Mouse (Mus musculus) ES-Bruce4 (cell line): Measurements from ENCODE around the gene Gm973. TPM values are rescaled to one million over a fixed set of nuclear protein-coding genes. Genes with fewer than 3 reads are reported as not detected.

Source experiments
- H3K27ac ChIP-seq: 2 replicates; pipeline ENCODE4 v1.5.1; 2012; ENCODE audit warnings: low read length, inconsistent platforms; ENCODE audit not compliant: insufficient read depth
- H3K27me3 ChIP-seq: 2 replicates; pipeline ENCODE4 v1.6.1; 2012; ENCODE audit warnings: mild to moderate bottlenecking, low read length, inconsistent platforms; ENCODE audit not compliant: control insufficient read depth, poor library complexity, insufficient read depth, severe bottlenecking
- H3K36me3 ChIP-seq: 2 replicates; pipeline ENCODE4 v1.6.1; 2012; ENCODE audit warnings: inconsistent platforms, mild to moderate bottlenecking, low read length, moderate library complexity; ENCODE audit not compliant: control insufficient read depth, poor library complexity, insufficient read depth, severe bottlenecking
- H3K4me1 ChIP-seq: one replicate; pipeline ENCODE4 v1.8.1; 2011; ENCODE audit warnings: low read length; ENCODE audit not compliant: control insufficient read depth, insufficient read depth
- H3K4me3 ChIP-seq: 2 replicates; pipeline ENCODE4 v1.5.1; 2011; ENCODE audit warnings: low read depth, mild to moderate bottlenecking, low read length
- H3K9ac ChIP-seq: 2 replicates; pipeline ENCODE4 v1.6.1; 2012; ENCODE audit warnings: low read depth, mild to moderate bottlenecking, inconsistent platforms; ENCODE audit not compliant: poor library complexity, severe bottlenecking
- H3K9me3 ChIP-seq: replicated peaks from 2 replicates; pipeline ENCODE4 v1.6.1; 2012; ENCODE audit warnings: mild to moderate bottlenecking, low read length, inconsistent platforms; ENCODE audit not compliant: control insufficient read depth, poor library complexity, insufficient read depth, severe bottlenecking
- CTCF ChIP-seq: IDR thresholded peaks from one replicate; pipeline ENCODE4 v1.8.1; 2011; ENCODE audit warnings: low read depth, low read length
- EP300 ChIP-seq: IDR thresholded peaks from 2 replicates; pipeline ENCODE4 v1.6.1; 2011; ENCODE audit warnings: low read depth, low read length; ENCODE audit not compliant: insufficient read depth
- POLR2A ChIP-seq: IDR thresholded peaks from one replicate; pipeline ENCODE4 v1.8.1; 2011; ENCODE audit warnings: low read length; ENCODE audit not compliant: insufficient read depth
- polyA plus RNA-seq: library from polyadenylated mRNA; stranded (reverse); fragments of >200 nt; gene quantifications from 2 replicates; pipeline ENCODE4 v1.2.4, GENCODE M21; 2011; ENCODE audit warnings: low read depth; ENCODE audit not compliant: missing spikeins, insufficient read depth, insufficient read length

The Gm973 gene
- polyA plus RNA-seq, 1 experiment, result 2.4 TPM

GRCm38 (mm10) chr1:59520226-59520837, 4.3 kb downstream of the Gm973 start:
- Histone ChIP-seq H3K9ac (no peak overlapping the region), H3K36me3 (no peaks in the 10 kb centered on the region), H3K4me3 (no peak overlapping the region), H3K4me1 (peaks cover 14% of the 10 kb centered on the region), H3K9me3 (no peaks in the 10 kb centered on the region), H3K27me3 (no peaks in the 10 kb centered on the region), H3K27ac (no peak overlapping the region)
- TF ChIP-seq POLR2A (no peak), EP300 (no peak), CTCF (no peak)

DNA sequence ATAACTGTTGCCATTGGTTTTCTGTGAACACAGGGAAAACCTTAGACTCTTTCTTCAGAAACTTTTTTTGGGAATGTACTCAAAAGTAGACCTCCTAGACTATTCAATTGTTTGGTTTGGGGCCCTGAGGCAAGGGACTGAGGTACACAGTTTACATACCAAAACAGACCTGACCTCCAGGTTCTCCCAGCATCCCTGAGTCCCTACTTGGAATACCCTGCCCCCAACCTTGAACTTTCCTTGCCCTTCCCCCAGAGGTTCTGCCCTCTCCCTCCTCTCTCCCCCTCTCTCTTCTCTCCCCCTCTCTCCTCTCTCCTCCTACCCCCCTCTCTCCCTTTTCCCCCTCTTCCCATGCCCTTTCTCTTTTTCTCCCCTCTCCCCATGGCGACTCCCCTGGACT, 6.4 kb downstream of the Gm973 start:
- TF ChIP-seq EP300 (peak; percentile 85), POLR2A (no peak)
- peaks cover 12% of the 10 kb centered on the region for H3K4me1 ChIP-seq
- H3K4me3 ChIP-seq, result no peak overlapping the region
- no peaks in the 10 kb centered on the region for H3K27me3 ChIP-seq
- H3K9ac ChIP-seq, result no peak overlapping the region
- H3K27ac ChIP-seq, result 0 out of 2 replicates have a peak overlapping the region, but pooled peaks have one; percentile 42
- no peaks in the 10 kb centered on the region for H3K36me3 ChIP-seq
- H3K9me3 ChIP-seq, result no peaks in the 10 kb centered on the region

DNA sequence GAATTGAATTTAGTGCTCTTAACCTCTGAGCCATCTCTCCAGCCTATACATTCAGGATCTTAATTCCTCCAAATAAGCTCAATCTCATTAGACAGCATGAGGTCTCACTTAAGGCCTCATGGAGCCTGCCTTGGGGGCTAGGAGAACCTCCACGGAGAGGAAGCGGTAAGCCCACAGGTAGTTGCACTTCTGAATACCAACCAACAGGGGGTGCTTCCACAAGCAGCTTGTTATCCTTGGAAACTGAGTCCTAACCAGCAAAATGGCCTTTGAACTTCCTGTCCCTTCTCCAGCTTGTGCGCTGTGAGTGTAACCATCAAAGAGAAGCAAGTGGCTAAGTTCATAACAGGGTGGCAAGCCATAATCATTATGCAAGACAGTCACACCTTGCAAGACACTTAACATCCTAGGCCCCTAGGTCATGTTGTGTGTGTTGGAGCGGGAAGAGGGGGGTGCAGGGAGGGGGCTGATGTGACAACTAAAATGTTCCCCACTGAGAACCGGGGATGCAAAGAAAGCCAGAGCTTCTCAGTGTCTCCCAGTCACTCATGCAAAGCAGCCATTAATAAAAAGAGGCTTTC, 7.4 kb downstream of the Gm973 start:
- H3K9me3 ChIP-seq, result no peaks in the 10 kb centered on the region
- peaks cover 12% of the 10 kb centered on the region for H3K4me1 ChIP-seq
- no peak overlapping the region for H3K27ac ChIP-seq

GRCm38 (mm10) chr1:59524071-59524470, 8.0 kb downstream of the Gm973 start:
- H3K27ac ChIP-seq, result no peak overlapping the region

More for the DNA sequence above, 7.4 kb downstream of the Gm973 start:
- Histone ChIP-seq H3K9ac (no peak overlapping the region), H3K4me3 (no peak overlapping the region), H3K27me3 (no peaks in the 10 kb centered on the region), H3K36me3 (no peaks in the 10 kb centered on the region)
- TF ChIP-seq EP300 (no peak), CTCF (peak; percentile 51)

GRCm38 (mm10) chr1:59524759-59525158, 8.7 kb downstream of the Gm973 start:
- no peak overlapping the region for H3K27ac ChIP-seq
- no peak overlapping the region for H3K9ac ChIP-seq
- no peaks in the 10 kb centered on the region for H3K9me3 ChIP-seq
- H3K27me3 ChIP-seq, result no peaks in the 10 kb centered on the region
- TF ChIP-seq EP300 (no peak), CTCF (no peak), POLR2A (no peak)
- peaks cover 12% of the 10 kb centered on the region for H3K4me1 ChIP-seq
- H3K36me3 ChIP-seq, result no peaks in the 10 kb centered on the region
- H3K4me3 ChIP-seq, result no peak overlapping the region

More at GRCm38 (mm10) chr1:59524071-59524470, 8.0 kb downstream of the Gm973 start:
- Histone ChIP-seq H3K4me1 (peaks cover 12% of the 10 kb centered on the region), H3K36me3 (no peaks in the 10 kb centered on the region), H3K4me3 (no peak overlapping the region), H3K9ac (no peak overlapping the region), H3K9me3 (no peaks in the 10 kb centered on the region), H3K27me3 (no peaks in the 10 kb centered on the region)
- no peak for TF ChIP-seq EP300
- TF ChIP-seq POLR2A, result no peak
- TF ChIP-seq CTCF, result no peak

- Histone ChIP-seq H3K9me3 (no peaks in the 10 kb centered on the region), H3K27me3 (no peaks in the 10 kb centered on the region), H3K36me3 (no peaks in the 10 kb centered on the region), H3K27ac (no peak overlapping the region), H3K9ac (no peak overlapping the region), H3K4me1 (peaks cover 3% of the 10 kb centered on the region), H3K4me3 (no peak overlapping the region)
- TF ChIP-seq POLR2A (no peak), CTCF (no peak), EP300 (no peak)
Measured at GRCm38 (mm10) chr1:59527219-59527618, 11.2 kb downstream of the Gm973 start.
